Mouse (Mus musculus): ENCODE measurements at regions not wholly inside any gene's neighbourhood (a gene's known extent, or its start where the extent isn't known, plus 50 kb on each side); places are given as distances from the start of the nearest gene placed in this dataset.
A peak's percentile ranks its signal among the peaks of the same experiment; 100 is the strongest.

GRCm38 (mm10) chr14:60525979-60526378, 107.8 kb upstream of the Spata13 start:
- WGBS, result 72% methylated on average over 3 of the region's 3 CpGs
- TF ChIP-seq CTCF (IDR thresholded peaks at IDR 0.05; ENCODE audit: borderline replicate concordance, insufficient read depth, low read depth, low read length), result no peak
- no peak for TF ChIP-seq POLR2A (IDR thresholded peaks at IDR 0.05; ENCODE audit: borderline replicate concordance, insufficient read depth, low read length)
- Histone ChIP-seq H3K27me3 (ENCODE audit: control insufficient read depth, insufficient read depth, low read length) (no peaks in the 10 kb centered on the region), H3K4me1 (ENCODE audit: control insufficient read depth, insufficient read depth, low read length) (peaks cover 9% of the 10 kb centered on the region), H3K4me3 (replicated peaks; ENCODE audit: insufficient read depth, low read depth, low read length) (no peak overlapping the region), H3K27ac (ENCODE audit: insufficient read depth, low read length) (no peak overlapping the region)
- no peak for DNase-seq

GRCm38 (mm10) chr14:60526832-60527231, 107.0 kb upstream of the Spata13 start:
- Histone ChIP-seq H3K27me3 (ENCODE audit: control insufficient read depth, insufficient read depth, low read length) (no peaks in the 10 kb centered on the region), H3K4me3 (replicated peaks; ENCODE audit: insufficient read depth, low read depth, low read length) (no peak overlapping the region), H3K4me1 (ENCODE audit: control insufficient read depth, insufficient read depth, low read length) (peaks cover 9% of the 10 kb centered on the region), H3K27ac (ENCODE audit: insufficient read depth, low read length) (no peak overlapping the region)
- no peak for TF ChIP-seq POLR2A (IDR thresholded peaks at IDR 0.05; ENCODE audit: borderline replicate concordance, insufficient read depth, low read length)
- no peak for TF ChIP-seq CTCF (IDR thresholded peaks at IDR 0.05; ENCODE audit: borderline replicate concordance, insufficient read depth, low read depth, low read length)
- WGBS, result 90% methylated on average over 10 of the region's 10 CpGs
- no peak for DNase-seq

- 93% methylated on average over 5 of the region's 5 CpGs for WGBS
- no peak overlapping the region for H3K27ac ChIP-seq (ENCODE audit: insufficient read depth, low read length)
- no peak for TF ChIP-seq CTCF (IDR thresholded peaks at IDR 0.05; ENCODE audit: borderline replicate concordance, insufficient read depth, low read depth, low read length)
- TF ChIP-seq POLR2A (IDR thresholded peaks at IDR 0.05; ENCODE audit: borderline replicate concordance, insufficient read depth, low read length), result no peak
- no peaks in the 10 kb centered on the region for H3K27me3 ChIP-seq (ENCODE audit: control insufficient read depth, insufficient read depth, low read length)
- DNase-seq, result no peak
- H3K4me3 ChIP-seq (replicated peaks; ENCODE audit: insufficient read depth, low read depth, low read length), result no peak overlapping the region
- peaks cover 9% of the 10 kb centered on the region for H3K4me1 ChIP-seq (ENCODE audit: control insufficient read depth, insufficient read depth, low read length)
Measured at GRCm38 (mm10) chr14:60527951-60528350, 105.8 kb upstream of the Spata13 start.

- DNase-seq, result no peak
- TF ChIP-seq POLR2A (IDR thresholded peaks at IDR 0.05; ENCODE audit: borderline replicate concordance, insufficient read depth, low read length), result no peak
- no peak for TF ChIP-seq CTCF (IDR thresholded peaks at IDR 0.05; ENCODE audit: borderline replicate concordance, insufficient read depth, low read depth, low read length)
- Histone ChIP-seq H3K4me3 (replicated peaks; ENCODE audit: insufficient read depth, low read depth, low read length) (no peak overlapping the region), H3K27me3 (ENCODE audit: control insufficient read depth, insufficient read depth, low read length) (no peaks in the 10 kb centered on the region), H3K27ac (ENCODE audit: insufficient read depth, low read length) (no peak overlapping the region), H3K4me1 (ENCODE audit: control insufficient read depth, insufficient read depth, low read length) (peaks cover 9% of the 10 kb centered on the region)
- WGBS, result 87% methylated on average over 7 of the region's 7 CpGs
Measured at GRCm38 (mm10) chr14:60528520-60528919, 105.3 kb upstream of the Spata13 start.

GRCm38 (mm10) chr14:60529022-60529421, 104.8 kb upstream of the Spata13 start:
- H3K27me3 ChIP-seq (ENCODE audit: control insufficient read depth, insufficient read depth, low read length), result no peaks in the 10 kb centered on the region
- peaks cover 9% of the 10 kb centered on the region for H3K4me1 ChIP-seq (ENCODE audit: control insufficient read depth, insufficient read depth, low read length)
- DNase-seq, result peak; percentile 75 to 84
- 3% methylated on average over 3 of the region's 3 CpGs for WGBS
- no peak for TF ChIP-seq POLR2A (IDR thresholded peaks at IDR 0.05; ENCODE audit: borderline replicate concordance, insufficient read depth, low read length)
- no peak for TF ChIP-seq CTCF (IDR thresholded peaks at IDR 0.05; ENCODE audit: borderline replicate concordance, insufficient read depth, low read depth, low read length)
- H3K4me3 ChIP-seq (replicated peaks; ENCODE audit: insufficient read depth, low read depth, low read length), result no peak overlapping the region
- H3K27ac ChIP-seq (ENCODE audit: insufficient read depth, low read length), result no peak overlapping the region

- Histone ChIP-seq H3K27ac (ENCODE audit: insufficient read depth, low read length) (no peak overlapping the region), H3K4me3 (replicated peaks; ENCODE audit: insufficient read depth, low read depth, low read length) (no peak overlapping the region), H3K27me3 (ENCODE audit: control insufficient read depth, insufficient read depth, low read length) (no peaks in the 10 kb centered on the region), H3K4me1 (ENCODE audit: control insufficient read depth, insufficient read depth, low read length) (peaks cover 9% of the 10 kb centered on the region)
- WGBS, result 37% methylated on average over 7 of the region's 7 CpGs
- no peak for DNase-seq
- TF ChIP-seq CTCF (IDR thresholded peaks at IDR 0.05; ENCODE audit: borderline replicate concordance, insufficient read depth, low read depth, low read length), result no peak
- TF ChIP-seq POLR2A (IDR thresholded peaks at IDR 0.05; ENCODE audit: borderline replicate concordance, insufficient read depth, low read length), result no peak
Measured at GRCm38 (mm10) chr14:60529646-60530347, 104.0 kb upstream of the Spata13 start.

- H3K27ac ChIP-seq (ENCODE audit: insufficient read depth, low read length), result no peak overlapping the region
- H3K27me3 ChIP-seq (ENCODE audit: control insufficient read depth, insufficient read depth, low read length), result no peaks in the 10 kb centered on the region
- WGBS, result 76% methylated on average over 6 of the region's 6 CpGs
- TF ChIP-seq POLR2A (IDR thresholded peaks at IDR 0.05; ENCODE audit: borderline replicate concordance, insufficient read depth, low read length) (no peak), CTCF (IDR thresholded peaks at IDR 0.05; ENCODE audit: borderline replicate concordance, insufficient read depth, low read depth, low read length) (no peak)
- DNase-seq, result no peak
- H3K4me1 ChIP-seq (ENCODE audit: control insufficient read depth, insufficient read depth, low read length), result peaks cover 9% of the 10 kb centered on the region
- no peak overlapping the region for H3K4me3 ChIP-seq (replicated peaks; ENCODE audit: insufficient read depth, low read depth, low read length)
Measured at GRCm38 (mm10) chr14:60530348-60530711, 103.5 kb upstream of the Spata13 start.

GRCm38 (mm10) chr14:60530973-60531372, 102.8 kb upstream of the Spata13 start:
- DNase-seq, result no peak
- H3K4me1 ChIP-seq (ENCODE audit: control insufficient read depth, insufficient read depth, low read length), result peaks cover 9% of the 10 kb centered on the region
- no peak overlapping the region for H3K27ac ChIP-seq (ENCODE audit: insufficient read depth, low read length)
- TF ChIP-seq POLR2A (IDR thresholded peaks at IDR 0.05; ENCODE audit: borderline replicate concordance, insufficient read depth, low read length) (no peak), CTCF (IDR thresholded peaks at IDR 0.05; ENCODE audit: borderline replicate concordance, insufficient read depth, low read depth, low read length) (no peak)
- H3K4me3 ChIP-seq (replicated peaks; ENCODE audit: insufficient read depth, low read depth, low read length), result no peak overlapping the region
- 92% methylated on average over 5 of the region's 5 CpGs for WGBS
- no peaks in the 10 kb centered on the region for H3K27me3 ChIP-seq (ENCODE audit: control insufficient read depth, insufficient read depth, low read length)

Data from cerebellum, adult 2 months (tissue).